Mouse (Mus musculus) right cerebral cortex, postnatal 36 days (tissue): Measurements from ENCODE around the gene Cdhr2.

Experiments
- DNase-seq, 2 experiments: peaks; one replicate each; pipeline ENCODE4 v3.0.0; 2022; ENCODE audit warnings: low spot score in 2 of 2, mixed read lengths in 1 of 2

The Cdhr2 gene

DNA sequence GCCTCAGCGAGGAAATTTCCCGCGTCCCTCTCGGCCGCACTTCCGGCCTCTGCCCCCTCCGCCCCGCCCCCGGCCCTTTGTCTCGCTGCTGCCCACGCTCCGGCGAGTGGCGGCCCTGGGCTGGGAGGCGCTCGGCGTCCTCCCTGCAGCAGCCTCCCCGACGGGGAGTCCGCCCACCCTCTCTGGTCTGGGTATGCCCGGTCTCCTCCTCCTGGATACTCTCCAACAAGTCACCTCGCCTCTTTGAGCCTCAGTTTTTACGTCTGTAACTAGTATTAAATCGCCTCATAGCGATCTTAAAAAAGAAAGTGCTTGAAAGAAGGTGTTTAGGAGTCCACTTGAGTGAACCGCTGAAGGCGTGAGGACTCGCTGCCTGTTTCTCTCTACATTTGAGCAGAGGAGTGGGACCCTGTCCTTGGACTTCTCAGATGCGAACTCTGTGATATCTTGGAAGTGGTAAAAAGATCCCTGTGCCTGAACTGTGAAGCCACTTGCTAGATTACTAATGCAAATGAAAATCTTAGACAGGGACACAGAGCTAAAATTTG lies 48.7 kb downstream of the Cdhr2 start, which contains the start of gene Gprin1:
TSS of gene Gprin1 (minus strand) at position 11 of the 548 bp plus-strand sequence.
- no peak for DNase-seq

DNA sequence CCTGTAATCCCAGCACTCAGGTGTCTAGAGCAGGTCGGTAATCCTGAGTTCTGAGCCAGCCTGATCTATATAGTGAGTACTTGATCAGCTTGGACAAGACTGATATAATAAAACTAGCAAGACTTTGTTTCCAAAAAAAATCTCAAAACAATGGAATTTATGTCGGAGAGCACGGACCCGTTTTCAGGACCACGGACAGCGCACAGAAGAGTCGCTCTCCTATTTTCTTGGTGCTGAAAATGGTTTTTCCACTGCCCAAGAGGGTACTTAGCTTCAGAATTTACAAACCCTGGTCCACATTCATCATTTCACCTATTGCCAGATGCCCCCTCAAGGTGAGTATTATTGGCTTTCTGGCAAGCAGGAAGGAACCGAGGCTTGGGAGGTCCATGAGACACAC lies 49.4 kb downstream of the Cdhr2 start:
- no peak for DNase-seq

DNA sequence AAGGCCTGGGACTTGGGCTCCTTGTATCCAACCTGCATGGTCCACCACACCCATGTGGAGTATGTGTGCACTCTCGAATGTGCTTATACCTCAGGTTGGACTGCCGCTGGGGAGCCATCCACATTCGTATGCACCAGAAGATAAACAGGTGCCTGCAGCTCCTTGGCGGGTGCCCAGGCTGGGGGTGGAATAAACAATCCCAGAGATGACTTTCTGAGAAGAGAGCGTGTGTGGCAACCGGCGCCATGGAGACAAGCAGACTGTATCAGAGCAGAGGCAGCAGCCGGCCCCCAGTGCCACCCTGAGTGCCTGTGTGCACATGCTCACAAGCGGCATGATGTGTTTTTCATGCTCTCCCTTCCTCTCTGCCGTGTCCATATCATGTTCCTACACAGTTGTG lies 51.4 kb downstream of the Cdhr2 start:
- DNase-seq = peak; percentile 91

DNA sequence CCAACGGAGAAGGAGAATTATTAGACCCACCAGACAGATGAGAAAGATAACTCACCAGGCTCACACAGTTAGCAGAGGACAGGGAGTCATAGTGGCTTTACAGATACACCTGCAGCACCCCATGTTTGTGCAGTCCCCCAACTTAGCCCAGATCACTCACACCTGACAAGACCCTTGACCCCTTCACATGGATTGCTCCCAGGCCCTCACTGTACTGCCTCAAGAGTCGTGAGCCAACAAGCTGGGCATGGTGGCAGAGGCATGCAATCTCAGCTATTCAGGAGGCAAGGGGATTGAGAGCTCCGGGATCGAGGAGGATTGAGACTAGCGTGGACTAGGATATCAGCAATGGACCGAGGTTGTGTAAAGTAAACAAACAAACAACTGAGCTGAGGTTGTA lies 52.5 kb downstream of the Cdhr2 start:
- DNase-seq = no peak

DNA sequence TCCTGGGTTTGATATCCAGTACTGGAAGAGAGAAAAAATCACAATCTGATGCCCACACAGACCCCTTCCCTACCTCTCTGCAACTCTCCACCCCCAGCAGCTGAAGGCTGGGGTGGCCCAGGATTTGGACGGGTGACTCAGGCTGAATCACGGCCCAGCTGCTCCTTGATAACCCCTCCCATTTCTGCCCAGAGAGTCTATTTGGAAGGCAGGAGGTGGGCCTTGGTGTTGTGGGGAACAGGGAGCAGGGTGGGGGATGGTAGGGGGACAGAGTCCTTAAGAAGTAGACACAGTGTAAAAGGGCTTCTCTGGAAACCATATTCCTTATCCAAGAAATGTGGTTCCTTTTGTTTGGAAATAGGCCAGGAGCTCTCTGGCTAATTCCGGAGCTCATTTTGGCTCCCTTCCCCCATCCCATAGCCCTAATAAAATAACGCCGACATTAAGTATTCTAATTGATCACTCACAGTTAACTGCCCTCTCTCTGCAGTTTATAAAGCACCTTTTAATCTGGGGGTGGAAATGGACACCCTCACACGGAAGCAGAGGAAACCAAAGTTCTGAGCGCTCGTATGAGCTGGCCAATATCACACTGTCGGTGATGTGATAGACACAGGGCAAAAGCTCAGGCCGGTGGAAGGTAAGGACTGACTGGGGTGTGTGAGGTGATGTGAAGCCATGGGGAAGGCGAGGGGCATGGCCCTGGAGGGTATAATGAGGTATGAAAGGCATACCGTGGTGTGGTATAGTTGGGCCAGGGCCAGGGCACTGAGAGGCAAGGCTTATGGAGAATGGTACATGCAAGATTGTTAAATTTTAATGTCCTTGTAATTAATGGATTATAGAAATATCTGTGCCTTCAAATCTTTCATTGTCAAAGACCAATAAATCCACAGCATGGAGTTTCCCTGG lies 53.2 kb downstream of the Cdhr2 start:
- DNase-seq = no peak

DNA sequence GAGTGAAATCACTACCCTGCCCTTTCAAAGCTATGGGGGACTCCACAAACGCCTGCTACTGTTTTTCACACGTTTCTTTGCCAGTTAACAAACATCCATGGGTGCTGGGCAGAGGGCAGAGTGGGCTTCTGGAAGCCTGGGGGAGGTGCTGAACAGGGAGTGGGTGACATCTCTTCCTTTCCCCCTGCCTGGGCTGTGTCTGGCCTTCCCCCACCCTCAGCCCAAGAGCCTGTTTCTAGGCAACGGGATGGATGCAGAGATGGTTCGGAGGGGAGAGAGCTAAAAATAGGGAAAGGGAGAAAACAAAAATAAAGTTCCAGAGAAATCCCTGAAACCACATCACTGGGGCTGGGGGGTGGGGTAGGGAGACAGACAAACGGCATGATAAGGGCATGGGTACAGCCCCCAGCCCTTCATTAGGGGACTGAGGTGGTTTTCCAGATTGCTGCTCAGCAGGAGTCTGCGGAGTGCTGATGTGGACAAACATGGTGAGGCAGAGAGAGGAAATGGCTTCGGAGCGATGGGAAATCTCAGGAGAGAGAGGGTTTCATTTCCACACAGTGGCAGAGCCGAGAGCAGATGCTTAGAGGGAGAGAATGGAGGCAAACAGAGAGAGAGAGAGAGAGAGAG lies 54.1 kb downstream of the Cdhr2 start:
- DNase-seq = no peak

DNA sequence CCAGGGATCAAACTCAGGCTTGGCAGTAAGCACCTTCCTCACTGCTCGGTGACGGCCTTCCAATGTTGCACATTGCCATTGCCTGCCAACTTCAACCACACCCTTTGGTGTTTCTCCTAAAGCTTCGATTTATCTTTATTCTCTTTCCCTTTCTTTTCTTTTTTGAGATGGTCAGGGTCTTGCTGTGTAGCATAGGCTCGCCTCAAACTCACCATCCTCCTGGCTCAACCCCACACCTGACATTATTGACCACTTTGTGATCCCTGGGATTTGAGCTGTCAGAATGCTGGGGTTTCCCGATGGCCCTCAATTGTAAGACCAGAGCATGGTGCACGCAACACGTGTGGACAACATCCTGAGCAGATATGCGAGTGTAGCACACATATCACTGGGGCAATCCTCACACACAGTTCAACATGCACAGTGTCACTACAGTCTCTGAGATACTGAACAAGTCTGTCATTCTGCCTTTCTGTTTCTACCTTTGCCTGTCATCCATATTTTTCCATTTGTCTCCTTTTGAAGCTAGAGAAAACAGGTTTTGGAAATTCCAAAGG lies 55.0 kb downstream of the Cdhr2 start:
- DNase-seq = no peak

DNA sequence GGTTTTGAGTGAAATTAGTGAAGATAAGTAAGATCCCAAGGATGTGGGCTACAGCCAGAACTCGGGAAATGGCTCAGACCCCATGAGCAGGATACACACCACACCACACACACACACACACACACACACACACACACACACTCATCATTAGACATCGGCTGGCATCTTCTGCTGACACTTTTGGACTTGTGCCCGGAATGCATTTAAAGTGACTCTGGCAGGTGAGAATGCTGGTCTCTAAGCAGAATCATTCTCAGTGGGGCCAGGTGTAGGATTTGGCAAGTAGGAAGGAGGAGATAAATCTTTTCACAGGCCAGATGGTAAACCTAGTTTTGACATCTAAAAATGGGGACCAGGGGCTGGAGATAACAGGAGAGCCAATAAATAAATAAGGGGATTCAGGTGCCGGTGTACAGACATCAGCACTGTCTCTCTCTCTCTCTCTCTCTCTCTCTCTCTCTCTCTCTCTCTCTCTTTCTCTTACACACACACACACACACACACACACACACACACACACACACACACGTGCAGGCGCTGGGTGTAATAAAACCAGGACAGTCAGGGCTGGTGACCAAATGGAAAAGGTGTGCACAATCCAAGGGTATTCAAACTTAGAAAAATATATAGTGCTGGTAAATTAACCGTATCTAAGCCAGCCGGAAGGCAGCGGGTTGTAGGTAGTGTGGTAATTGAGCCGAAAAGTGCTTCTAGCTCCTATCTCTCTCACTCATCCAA lies 56.0 kb downstream of the Cdhr2 start:
- DNase-seq = no peak

DNA sequence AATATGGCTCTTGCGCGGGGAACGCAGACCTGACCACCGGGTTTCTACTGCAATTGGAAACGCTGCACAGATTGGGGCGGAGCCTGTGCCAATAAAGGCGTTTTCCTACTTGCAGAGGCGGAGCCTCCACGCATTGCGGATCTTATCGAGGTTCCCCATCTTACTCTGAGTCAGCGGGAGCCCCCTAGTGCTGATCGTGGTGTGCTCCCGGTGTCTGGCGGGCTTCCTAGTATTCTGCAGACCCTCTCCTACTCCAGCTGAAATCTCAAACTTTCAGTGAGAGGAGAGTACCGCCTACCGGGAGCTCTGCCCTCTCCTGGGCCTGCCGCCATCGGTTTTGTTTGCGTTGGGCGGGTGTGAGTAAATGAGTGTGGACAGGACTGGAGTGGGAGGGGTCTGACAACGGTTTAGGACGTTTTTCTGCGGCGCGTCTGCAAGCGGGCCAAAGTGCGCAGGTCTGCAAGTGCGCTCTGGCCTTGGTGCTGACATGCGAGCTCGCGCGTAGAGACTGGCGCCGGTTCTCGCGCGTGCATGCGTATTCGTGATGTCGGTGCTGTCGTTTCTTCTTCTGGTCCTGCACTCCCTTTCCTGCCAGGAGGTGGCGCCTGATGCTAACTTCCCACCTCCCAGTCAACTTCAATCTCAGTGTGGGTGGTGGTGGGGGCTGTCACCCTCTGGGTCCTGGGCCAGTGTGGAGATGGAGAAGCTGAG lies 56.9 kb downstream of the Cdhr2 start:
- DNase-seq = peak; percentile 91

DNA sequence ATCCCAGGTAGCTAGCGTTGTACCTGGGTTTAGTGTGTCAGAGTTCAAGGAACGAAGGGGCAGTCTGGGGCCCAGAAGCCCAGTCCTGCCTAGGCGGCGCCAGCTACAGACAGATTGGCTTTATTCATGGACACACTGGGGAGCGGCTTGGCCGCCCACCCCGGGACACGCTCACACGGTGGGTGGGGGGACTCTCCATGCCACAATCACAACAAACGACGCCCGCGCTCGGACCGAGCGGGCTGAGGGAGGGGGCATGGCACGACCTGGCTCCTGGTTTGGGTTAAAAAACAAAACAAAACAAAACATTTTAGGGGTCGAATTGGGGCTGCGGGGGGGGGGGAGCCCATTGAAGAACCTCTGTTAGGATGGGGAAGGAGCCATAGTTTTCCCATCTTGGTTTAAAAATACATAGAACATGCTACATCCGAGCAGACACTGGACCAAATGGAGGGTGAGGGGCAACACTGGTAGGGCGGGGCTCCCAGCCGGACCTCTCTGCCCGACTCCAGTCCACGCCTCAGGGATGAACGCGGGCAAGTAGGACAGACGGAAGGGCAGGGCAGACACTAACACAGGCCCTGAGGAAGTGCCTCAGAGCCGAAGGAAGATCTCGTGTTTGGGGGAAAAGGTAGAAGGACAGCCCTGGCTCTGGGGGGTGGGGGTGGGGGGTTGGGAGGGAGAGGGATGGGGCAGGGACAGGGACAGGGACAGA lies 57.7 kb downstream of the Cdhr2 start:
- no peak for DNase-seq

DNA sequence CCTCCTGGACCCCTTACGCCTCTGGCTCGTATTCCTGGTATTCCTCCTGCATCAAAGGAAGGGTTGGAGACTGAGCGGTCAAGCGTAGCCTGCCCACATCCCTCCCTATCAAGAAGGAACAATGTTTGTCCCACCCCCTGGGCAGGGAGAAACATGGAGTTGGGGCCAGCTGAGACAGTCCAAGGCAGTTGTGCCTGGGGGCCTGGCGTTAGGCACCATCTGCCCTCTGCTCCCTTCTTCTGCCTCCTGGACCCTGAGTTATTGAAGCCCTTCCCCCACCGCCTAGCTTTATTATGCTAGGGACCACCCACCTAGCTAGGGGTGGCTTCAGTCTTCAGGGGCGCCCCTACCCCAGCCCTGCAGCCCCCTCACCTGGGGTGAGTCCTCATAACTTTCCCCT lies 58.2 kb downstream of the Cdhr2 start:
- DNase-seq = no peak

DNA sequence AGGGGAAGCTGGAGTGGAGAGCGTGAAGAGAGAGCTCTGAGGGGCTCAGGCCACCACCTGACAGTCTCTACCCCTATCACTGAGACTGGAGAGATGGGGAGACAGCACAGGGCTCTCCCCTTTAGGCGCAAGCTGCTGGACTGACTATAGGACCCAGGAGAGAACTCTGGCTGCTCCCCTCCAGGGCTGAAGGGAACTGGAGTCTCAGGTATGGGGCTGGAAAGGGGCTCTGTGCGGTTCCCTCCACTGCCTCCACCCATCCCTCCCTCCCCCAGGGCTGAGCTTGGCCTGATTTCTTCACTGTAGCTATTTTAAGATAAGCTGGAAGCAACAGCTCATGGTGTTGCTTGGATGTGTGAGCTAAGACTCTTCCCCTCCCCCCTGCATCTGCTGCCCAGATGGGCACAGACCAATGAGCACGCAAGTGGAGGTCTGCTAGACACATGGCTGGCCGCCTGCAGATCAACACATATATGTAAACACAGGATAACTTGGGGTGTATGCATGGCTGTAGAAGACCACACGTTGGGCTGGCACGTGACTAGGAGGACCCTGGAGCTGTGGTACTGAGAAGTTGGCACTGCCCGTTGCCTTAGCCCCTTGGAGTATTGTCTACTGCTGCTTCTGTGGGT lies 59.0 kb downstream of the Cdhr2 start:
- peak; percentile 89 to 92 for DNase-seq

DNA sequence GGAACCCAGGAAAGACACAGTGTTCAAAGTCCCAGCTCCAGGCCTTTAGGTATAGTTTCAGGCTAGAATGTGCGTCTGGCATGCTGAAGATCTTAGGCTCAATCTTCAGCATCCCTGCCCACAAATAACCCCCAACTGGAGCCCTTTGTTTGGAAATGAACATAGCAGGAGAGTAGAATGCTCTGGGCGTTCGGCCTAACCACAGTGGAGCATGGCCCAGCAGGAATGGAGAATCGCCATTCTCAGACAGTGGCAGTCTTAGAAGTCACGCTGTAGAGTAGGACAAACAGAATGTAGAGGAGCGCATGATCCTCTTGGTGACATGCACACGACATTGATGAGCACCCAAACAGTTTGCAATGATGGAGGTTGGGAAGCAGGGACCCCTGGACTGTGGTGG lies 59.6 kb downstream of the Cdhr2 start:
- no peak for DNase-seq

DNA sequence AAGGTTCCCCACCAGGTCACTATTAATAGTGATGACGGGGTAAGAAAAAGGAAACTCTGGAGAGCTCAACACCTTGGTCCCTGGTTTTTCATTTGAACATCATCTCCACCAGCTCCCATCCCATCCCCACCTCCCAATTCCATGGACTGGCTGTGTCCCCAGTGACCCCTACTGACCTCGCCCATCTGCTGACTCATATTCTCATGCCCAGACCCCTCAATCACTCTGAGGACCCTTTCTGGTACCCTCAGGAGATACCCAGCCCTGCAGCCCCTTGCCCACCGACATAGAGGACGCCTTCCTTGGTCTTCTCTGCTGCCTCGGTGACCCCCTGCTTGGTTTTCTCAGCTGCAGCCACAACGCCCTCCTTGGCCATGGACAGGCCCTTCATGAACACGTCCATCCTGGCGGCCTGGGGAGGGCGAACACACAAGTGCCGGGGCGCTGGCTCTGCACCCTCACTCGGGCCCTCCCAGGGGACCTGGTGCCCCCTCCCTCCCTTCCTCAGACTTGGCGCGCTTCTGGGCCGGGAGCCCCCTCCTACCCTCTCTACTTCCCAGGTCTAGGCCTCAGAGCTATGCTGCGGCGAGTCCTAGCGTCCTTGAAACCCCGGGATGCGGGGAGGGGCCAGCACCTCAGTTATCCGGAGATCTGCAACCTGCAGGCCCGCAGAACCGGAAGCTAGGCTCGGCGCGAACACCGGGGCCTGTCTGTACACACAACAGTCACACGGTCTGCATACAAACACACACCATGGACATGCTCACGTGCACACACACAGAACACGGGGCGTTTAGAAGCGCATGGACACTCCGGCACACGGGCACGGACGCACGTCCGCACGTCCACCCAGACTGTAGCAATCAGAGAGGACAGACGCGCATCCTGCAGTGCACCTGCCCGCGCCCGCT lies 64.3 kb downstream of the Cdhr2 start:
- no peak for DNase-seq

DNA sequence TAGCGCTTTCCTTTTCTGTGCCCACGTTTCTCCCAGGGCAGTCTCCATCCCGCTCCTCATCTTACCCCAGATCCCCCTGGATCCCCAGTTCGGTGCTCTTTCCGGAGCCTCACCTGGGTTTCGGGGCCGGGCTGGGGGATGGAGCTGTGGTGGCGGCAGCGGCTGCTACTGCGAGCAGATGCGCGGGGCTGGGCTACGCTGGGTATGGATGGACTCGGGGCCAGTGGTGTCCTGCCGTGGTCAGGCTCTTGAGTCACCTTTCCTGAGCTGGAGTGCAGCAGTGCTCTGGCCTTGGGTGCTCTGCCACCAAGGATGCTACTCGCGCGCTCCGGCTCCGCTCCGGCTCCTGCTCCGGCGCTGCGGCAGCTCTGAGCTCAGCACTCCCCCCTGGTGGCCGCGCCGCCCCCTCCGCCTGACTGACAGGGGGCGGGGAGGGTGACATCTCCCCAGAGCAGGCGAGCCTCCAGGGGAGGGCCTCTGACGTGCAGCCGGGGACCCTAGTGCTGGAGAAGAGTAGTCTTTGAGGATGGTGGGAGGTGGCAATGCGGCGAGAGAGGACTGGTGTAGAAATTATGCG lies 65.0 kb downstream of the Cdhr2 start, which contains the start of gene Sncb:
TSS of gene Sncb (minus strand) at position 404 of the 577 bp plus-strand sequence.
- peak; percentile 73 to 85 for DNase-seq

DNA sequence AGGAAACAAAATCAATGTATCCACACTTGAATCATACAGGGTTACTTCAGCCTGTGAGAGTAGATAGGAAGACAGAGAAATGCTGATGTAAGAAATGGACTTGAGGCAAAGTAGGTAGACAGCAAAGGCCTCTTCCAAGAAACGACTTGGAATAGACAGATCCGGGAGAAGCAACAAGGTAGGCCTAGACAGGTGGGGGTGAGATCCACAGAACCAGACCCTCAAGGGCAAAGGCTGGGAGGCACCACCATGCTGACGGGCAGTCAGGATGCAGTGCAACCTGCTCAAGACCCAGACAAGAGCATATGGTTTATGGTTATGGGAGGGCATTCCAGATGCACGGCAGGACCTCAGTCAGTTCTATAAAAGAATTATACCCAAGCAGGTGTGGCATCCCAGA lies 65.8 kb downstream of the Cdhr2 start:
- no peak for DNase-seq

DNA sequence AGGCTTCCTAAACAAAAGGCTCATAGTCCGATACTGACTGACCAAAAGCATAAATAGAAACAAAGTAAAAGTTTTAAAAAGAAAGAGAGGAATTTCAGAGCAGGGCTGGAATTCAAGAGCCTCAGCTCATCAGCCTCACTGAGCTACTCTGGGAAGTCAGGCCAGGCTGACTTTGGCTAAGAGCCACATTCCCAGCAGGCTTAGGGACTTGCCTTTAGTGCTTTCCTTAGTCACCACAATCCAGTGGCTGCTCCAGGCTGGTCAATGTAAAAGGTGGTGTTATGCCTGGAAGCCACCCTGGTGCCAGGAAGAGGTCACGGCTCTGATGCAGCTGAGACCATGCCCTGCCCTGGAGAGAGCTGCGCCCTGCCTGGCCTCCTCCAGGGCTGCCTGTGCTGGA lies 79.3 kb downstream of the Cdhr2 start:
- peak in 1 of 2 experiments; percentile 71 for DNase-seq

DNA sequence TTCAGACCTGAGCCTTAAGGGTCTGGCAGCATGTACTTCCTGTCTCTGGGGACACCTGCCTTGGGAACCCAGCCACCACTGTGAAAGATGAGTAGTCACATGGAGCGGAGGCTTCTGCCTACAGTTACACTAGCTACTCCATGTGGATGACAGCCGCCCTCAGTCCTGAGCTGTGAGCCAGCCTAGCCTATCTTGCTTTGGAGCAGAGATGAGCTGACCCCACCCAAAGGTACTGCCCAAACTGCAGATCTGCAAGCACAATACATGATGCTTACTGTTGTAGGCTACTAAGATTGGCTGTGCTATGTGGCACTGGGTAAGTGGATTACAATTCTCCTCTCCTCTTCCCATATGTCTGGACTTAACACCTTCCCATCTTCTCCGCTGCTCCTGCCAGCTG lies 79.8 kb downstream of the Cdhr2 start:
- DNase-seq = peak in 1 of 2 experiments; percentile 58
